Mouse (Mus musculus): Measurements from ENCODE around the gene Bpifb9a. TPM values are rescaled to one million over a fixed set of nuclear protein-coding genes. Genes with fewer than 3 reads are reported as not detected.
"Not testable (repeated sequence)": the region's sequence is repeated elsewhere in the genome, so short reads cannot be mapped to it uniquely, and the experiment has no call there.

Bpifb9a gene
- total RNA-seq, 2 experiments from 2014 or later = not detected

- DNase-seq (ENCODE audit: low spot score in 2 of 2) = not testable (repeated sequence)
Observed at GRCm38 (mm10) chr2:154304604-154305003, 47.0 kb downstream of the Bpifb9a start.

GRCm38 (mm10) chr2:154306927-154307326 lies 49.3 kb downstream of the Bpifb9a start, which contains the start of gene Bpifb9b:
TSS of gene Bpifb9b (plus strand) at chr2:154307227.
- DNase-seq (ENCODE audit: low spot score in 2 of 2) = not testable (repeated sequence)

- DNase-seq (ENCODE audit: low spot score in 2 of 2) = not testable (repeated sequence)
Observed at GRCm38 (mm10) chr2:154313771-154314170, 56.1 kb downstream of the Bpifb9a start.

Other genes starting within 250 kb of the Bpifb9a start
- not detected for gene Bpifa2, start 249.6 kb upstream of the Bpifb9a start, total RNA-seq (2021)
- not detected for gene Bpifa3, start 127.5 kb upstream of the Bpifb9a start, total RNA-seq (2021)
- gene Bpifa1, start 115.0 kb upstream of the Bpifb9a start, total RNA-seq (2021) = not detected
- gene Bpifa5, start 95.2 kb upstream of the Bpifb9a start, total RNA-seq (2021) = not detected
- under 1 TPM in 1 of 2 experiments, not detected in 1; 0.21 TPM for gene Bpifb1, start 67.0 kb upstream of the Bpifb9a start, total RNA-seq (2021)
- not detected for gene Bpifb5, start 34.1 kb upstream of the Bpifb9a start, total RNA-seq (2021)
- gene Bpifb9b, start 49.4 kb downstream of the Bpifb9a start, total RNA-seq (2021) = not detected
- gene Cdk5rap1, start 115.2 kb downstream of the Bpifb9a start, total RNA-seq (2021) = 10 to 100 TPM; 13.7 to 17.8 TPM
- 10 to 100 TPM; 34.4 to 36.6 TPM for gene Snta1, start 150.2 kb downstream of the Bpifb9a start, total RNA-seq (2021)
- 10 to 100 TPM; 46.1 to 57.0 TPM for gene Cbfa2t2, start 178.6 kb downstream of the Bpifb9a start, total RNA-seq (2021)